Mouse (Mus musculus) adrenal gland, postnatal 4 days (tissue): ENCODE results near the gene Csmd2. TPM values are rescaled to one million over a fixed set of nuclear protein-coding genes. Genes with fewer than 3 reads are reported as not detected.
A peak's percentile ranks its signal among the peaks of the same experiment; 100 is the strongest.

Experiments used
- DNase-seq, 2 experiments: peaks; one replicate each; pipeline ENCODE4 v3.0.0; 2021 to 2022; ENCODE audit warnings: low spot score in 2 of 2, mixed read lengths in 2 of 2
- total RNA-seq, 2 experiments: library from RNA; stranded (reverse); gene quantifications; 2 replicates each; pipeline ENCODE4 v1.2.3; 2021

The Csmd2 gene
- total RNA-seq, 2 experiments from 2014 or later, result 1.9 to 2.3 TPM

- DNase-seq, result no peak
Observed at GRCm38 (mm10) chr4:128239113-128239512, 251.5 kb downstream of the Csmd2 start.

DNA sequence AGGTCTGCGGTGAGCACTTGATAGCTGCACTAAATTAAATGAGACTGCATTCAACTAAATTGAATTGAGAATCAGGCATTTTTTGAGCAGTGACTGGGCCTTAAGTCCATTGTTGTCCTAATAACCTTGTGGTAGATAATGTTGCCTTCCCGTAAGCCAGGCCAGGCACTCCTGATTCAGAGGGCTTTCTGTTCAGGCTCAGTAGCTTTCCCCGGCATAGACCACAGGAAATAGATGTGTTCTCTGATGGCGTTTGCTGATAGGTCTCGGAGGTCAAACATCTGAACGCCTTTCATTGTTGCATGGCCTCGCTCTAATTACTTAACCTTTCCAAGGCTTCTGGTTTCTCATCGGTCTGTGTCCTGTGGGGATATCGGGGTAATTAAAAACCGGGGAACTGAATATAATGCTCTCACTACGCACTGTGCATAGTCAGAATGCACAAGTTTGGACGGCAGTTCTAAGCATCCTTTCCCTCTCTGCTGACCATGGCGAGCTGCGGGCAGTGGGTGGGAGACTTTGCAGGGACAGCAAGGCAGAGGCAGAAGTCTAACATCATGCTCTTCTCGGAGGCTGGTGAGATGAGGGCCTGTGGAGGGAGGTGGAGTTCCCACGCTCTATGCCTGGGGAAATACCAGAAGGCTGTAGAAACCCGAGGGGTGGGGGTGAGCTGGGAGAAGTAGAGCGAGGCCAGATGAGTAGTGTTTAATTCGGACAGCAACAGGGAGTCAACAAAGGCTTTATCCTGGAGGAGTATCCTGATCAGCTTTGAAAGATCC is 253.6 kb downstream of the Csmd2 start:
- DNase-seq, result no peak

- no peak for DNase-seq
Observed at GRCm38 (mm10) chr4:128241854-128242356, 254.2 kb downstream of the Csmd2 start.

GRCm38 (mm10) chr4:128245201-128245600 is 257.5 kb downstream of the Csmd2 start:
- DNase-seq, result no peak

- peak; percentile 5 to 8 for DNase-seq
Observed at GRCm38 (mm10) chr4:128248676-128249075, 261.0 kb downstream of the Csmd2 start.

GRCm38 (mm10) chr4:128259211-128259610 is 271.6 kb downstream of the Csmd2 start:
- no peak for DNase-seq

DNA sequence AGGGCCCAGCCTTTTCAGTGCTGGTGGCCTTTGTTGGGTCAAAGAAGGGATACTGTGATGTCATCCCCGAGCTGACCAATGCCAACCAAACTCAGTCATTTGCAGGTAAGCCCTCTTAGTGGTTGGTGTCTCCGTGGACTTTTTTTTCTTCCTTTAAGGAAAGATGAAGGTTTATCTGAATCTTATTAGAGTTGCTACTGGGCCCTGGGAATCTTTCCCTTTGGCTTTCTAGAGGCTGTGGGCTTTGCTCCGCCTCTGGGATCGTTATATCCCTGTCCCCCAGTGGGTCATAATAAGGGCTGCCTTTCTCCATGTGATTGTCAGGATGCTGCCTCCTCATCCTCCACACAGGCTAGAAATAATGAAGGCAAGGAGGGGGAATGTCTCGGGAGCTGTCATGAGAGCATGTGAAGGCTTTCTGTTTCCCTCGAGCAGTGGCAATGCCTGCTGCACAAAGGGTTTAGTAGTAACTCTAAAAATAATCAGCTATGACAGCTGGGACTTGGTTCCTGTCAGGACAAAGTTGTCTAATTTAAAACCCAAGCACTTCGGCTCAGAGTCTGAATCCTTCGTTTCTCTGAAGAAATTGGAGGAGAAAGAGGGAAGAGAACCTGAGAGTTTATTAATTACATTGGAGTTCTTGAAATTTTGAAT is 273.4 kb downstream of the Csmd2 start, which contains the start of gene Hmgb4:
TSS of gene Hmgb4 (minus strand) at position 51 of the 654 bp plus-strand sequence.
- no peak for DNase-seq

DNA sequence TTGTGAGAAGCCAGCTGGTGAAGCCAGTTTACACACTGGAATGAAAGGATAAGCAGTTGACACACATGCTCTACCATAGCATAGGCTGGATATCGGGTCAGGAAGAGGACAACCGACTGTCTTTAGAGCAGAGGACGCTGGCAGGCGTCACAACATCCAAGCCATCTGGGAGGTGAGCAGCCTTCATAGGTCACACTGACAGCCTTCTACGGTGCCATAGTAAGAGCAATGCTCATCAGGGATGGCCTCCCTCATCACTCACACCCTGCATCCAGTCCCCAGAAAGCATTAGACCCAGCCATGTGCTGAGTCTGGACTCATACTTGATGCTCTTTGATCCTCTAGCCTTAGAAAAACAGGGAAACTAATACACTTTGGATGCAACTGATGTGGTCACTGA is 276.8 kb downstream of the Csmd2 start:
- DNase-seq, result no peak

DNA sequence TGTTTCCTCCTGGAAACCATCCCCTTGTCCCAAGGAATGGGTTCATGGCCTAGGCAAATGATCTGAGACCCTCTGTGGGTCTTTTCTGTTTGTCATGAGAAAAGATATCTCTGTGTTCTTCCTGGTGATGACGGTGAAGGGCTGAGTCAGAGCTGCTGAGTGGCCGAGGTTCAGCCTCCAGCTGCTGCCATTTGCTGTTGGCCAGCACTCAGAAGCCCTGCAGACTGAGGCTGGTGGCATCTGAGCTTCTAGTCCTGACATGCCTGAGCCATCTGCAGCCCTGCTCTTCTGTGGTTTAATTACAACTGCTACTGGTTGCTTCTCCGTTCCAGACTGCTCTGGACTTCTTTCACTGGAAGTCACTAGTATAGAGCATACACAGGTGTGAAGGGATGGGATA is 277.7 kb downstream of the Csmd2 start:
- no peak for DNase-seq

DNA sequence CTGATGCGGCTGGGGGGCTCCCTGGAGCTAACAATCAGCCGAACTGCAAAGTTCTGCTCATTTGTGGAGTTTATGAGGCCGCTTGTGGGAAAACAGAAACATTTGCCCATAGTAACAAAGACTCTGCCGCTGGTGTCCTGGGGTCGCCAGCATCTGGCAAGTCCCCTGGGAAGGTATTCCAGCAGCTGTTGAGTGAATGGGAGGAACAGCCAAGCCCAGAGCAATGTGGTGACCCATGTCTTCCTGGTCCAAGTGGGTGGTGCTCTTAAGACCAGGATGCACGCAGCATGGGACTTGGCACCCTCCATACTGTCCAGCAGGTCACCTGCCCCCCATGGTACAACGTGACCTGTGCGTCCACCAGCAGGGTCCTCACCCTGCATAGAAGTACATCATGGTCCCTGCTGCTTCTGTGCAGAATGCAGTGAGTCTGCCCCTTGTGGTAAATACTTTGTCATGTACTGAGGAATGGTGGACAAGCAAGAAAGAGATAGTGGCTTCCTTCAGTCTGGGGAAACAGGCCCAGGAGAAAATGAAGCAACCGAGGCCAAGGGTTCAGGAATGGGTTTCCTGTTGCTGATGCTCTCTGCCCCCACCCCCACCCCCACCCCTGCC is 281.7 kb downstream of the Csmd2 start:
- DNase-seq, result no peak

DNA sequence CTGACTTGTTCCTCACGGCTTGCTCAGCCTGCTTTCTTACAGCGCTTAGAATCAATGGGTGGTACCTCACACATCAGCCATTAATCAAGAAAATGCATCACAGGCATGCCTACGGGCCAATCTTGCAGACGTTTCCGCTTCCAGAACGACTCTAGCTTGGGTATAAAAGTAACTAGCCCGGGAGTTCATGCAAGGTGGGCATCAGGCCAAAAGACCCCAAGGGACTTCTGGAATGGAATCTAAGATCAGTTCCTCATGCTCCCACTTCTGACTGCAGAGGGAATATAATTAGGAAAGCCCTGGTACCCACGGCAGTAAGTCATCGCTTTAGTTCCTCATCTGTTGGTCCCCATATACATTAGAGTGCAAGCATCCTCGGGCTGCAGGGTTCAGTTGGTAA is 282.5 kb downstream of the Csmd2 start:
- DNase-seq, result no peak

- DNase-seq, result no peak
Observed at GRCm38 (mm10) chr4:128270931-128271330, 283.3 kb downstream of the Csmd2 start.

- no peak for DNase-seq
Observed at GRCm38 (mm10) chr4:128272501-128272900, 284.8 kb downstream of the Csmd2 start.

DNA sequence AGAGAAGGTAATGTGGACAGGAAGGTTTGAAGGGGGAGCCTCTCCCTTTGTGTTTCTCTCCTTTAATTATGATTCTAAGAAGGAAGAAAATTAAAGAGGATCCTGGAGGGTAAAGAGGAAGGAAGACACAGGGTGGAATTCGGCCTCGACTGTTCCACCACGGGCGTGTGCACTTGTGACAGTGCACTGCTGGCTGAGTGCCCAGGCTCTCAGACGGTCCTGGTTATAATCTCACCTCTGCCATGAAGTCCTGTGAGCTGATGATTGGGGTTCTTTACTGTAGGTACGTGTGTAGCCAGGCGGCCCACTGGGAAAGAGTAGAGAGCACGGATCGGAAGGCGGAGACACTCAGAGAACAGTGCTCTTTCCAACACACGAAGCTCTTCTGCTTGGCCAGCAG is 285.5 kb downstream of the Csmd2 start:
- DNase-seq, result no peak

DNA sequence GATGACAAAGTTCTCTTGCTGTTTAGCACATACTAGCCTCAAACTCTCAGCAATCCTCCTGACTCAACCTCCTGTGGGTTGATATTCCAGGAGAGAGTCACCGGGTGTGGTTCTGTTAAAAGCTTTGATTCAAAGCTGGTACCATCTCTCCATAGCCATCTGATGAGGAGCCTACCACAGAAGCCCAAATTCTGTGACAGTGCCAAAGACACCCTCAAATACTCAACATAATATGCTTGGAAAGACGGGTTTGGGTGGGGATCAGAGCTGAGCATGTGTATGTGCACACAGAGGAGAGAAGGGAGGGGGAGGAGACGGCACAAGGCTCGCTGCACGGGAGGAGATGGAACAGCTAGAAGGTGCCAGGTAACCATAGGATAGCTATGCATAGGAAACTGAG is 287.5 kb downstream of the Csmd2 start:
- no peak for DNase-seq

GRCm38 (mm10) chr4:128275586-128275985 is 287.9 kb downstream of the Csmd2 start:
- no peak for DNase-seq

DNA sequence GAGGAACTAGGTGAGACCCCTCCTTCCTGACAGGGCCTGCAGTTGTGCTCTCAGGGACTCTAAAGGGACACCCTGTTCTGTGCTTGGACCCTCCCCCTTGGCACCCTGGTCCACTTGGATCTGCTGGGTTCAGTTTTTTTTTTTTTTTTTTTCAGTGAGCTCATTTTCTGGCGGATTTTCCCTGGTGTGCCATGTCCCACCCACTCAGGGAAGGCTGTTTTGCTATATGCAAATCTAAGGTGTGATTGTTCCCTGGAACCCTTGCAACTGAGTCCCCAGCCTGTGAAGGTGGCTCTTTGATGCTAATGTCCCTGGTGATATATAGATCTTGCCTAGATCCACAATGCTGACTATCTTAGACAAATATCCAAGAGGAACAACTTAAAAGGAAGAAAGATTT is 297.4 kb downstream of the Csmd2 start:
- no peak for DNase-seq

DNA sequence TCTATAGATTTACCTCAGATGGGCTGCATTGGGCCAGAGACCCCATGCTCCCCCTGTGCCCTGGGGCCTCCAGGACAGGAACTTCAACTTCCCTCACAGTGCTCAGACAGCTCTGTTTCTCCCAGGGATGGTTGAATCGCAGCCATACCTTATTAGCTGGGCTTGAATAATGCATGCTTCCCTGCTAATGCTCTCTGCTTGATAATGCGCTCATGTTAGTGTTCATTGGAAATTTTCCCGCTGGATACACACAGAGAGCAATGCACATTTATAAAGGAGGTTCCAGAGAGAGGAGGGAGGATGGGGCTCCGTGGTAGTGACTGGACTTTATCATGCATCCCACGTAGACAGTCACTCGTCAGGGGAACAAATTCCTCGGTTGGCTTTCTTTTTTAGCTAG is 300.4 kb downstream of the Csmd2 start:
- no peak for DNase-seq

- no peak for DNase-seq
Observed at GRCm38 (mm10) chr4:128304049-128304448, 316.4 kb downstream of the Csmd2 start.

DNA sequence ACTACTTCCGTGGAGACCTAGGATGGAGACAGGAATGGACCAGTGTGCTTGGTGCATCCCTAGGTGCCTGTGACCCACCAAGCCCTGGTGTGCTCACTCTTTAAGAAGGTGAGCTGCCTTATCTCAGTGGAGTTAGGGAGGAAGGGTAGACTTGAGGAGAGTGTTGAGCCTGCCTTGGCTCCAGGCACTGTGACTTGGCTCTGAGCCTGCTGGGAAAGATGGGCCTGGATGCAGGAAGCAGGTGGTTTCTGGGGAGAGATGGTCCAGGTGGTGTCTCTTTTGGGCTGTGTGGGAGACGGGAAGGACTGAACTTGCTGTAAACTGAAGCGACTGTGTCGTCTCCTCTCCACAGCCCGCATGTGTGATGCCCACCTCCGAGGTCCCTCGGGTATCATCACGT is 318.4 kb downstream of the Csmd2 start:
- DNase-seq, result no peak

DNA sequence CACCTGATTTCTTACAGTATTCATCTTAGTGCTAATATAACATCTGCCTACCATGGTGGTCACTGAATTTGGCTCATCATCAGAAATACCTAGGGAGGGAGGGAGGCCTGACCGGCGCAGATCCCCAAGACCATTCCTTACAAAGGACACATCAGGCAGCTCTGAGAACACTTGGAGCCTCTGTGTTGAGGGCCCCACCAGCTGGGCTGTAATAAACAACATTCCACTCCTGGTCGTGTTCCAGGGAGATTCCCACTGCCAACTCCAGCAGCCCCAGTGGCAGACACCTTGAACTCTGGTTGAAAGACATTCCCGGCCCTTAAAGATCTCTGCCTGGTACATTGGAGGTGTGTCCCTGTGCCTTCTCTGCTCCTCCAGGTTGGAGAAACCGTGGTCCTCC is 327.7 kb downstream of the Csmd2 start:
- no peak for DNase-seq

DNA sequence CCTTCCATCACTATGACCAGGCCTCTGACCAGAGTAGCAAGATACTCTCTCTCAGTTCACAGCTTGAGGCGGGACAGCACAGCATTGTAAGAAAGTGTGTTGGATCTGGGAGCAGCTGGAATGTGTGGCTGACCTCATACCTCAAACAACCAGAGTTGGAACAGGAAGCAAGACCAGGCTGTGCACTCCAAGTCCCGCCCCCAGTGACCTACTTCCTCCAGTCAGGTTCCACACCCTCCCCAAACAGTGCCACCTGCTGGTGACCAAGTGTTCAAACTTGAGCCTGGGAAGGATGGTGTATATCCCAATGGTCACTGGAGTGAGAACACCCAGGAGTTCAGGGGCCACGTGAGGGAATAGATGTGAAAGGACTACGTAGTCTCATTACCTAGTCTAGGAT is 330.3 kb downstream of the Csmd2 start:
- no peak for DNase-seq
